Mouse (Mus musculus) liver, adult 2 months (tissue): ENCODE data around the gene Kirrel3.

Experiments used
- CTCF ChIP-seq: fragments of 200-500 bp; IDR thresholded peaks from 2 replicates; pipeline ENCODE4 v1.5.1; 2011; ENCODE audit warnings: low read depth, low read length, control low read depth
- POLR2A ChIP-seq: fragments of 200-500 bp; IDR thresholded peaks from 2 replicates; pipeline ENCODE4 v1.6.1; 2011; ENCODE audit warnings: low read length, control low read depth; ENCODE audit not compliant: insufficient read depth; ENCODE audit errors: extremely low read depth

GRCm38 (mm10) chr9:34975245-34975644 lies 489.6 kb downstream of the Kirrel3 start:
- TF ChIP-seq CTCF (no peak), POLR2A (no peak)
